Mouse (Mus musculus): ENCODE results near the gene Taar1. TPM values are rescaled to one million over a fixed set of nuclear protein-coding genes. Genes with fewer than 3 reads are reported as not detected.

The Taar1 gene
- total and polyA plus RNA-seq, 2 experiments from 2014 or later, result not detected

- no peaks in the 10 kb centered on the region for H3K4me1 ChIP-seq (ENCODE audit: insufficient read depth, low read length)
- H3K4me3 ChIP-seq (ENCODE audit: low read length), result no peak within 1 kb of the TSS
- ATAC-seq, result no peak
- no peaks in the 10 kb centered on the region for H3K9me3 ChIP-seq (ENCODE audit: low read length)
- H3K36me3 ChIP-seq (ENCODE audit: insufficient read depth, low read length), result no peaks in the 10 kb centered on the region
- no peak within 1 kb of the TSS for H3K4me2 ChIP-seq (ENCODE audit: low read depth, low read length)
- 90% methylated on average over 11 of the region's 11 CpGs for WGBS
- H3K27ac ChIP-seq, result no peak within 1 kb of the TSS
- DNase-seq (ENCODE audit: low spot score), result no peak
- no peaks in the 10 kb centered on the region for H3K27me3 ChIP-seq (ENCODE audit: insufficient read depth, low read length)
- no peak for TF ChIP-seq CTCF (IDR thresholded peaks at IDR 0.05; ENCODE audit: low read depth)
- no peak within 1 kb of the TSS for H3K9ac ChIP-seq (replicated peaks; ENCODE audit: low read length)
Measured at GRCm38 (mm10) chr10:23970656-23971165, 50.6 kb downstream of the Taar1 start, which contains the start of gene Taar5. TSS of gene Taar5 (plus strand) at chr10:23970706.

Other genes with a start within 250 kb of the Taar1 start
- 2,422 and 2,499 TPM in 2 replicates for gene Rps12, start 133.1 kb upstream of the Taar1 start, total RNA-seq (2014; rRNA removed)
- gene Rps12, start 133.1 kb upstream of the Taar1 start, polyA plus RNA-seq (2015; fragmentation: Nextera tagmentation; extraction: Ambion mirVana), result 130 and 135 TPM in 2 replicates
- 15.3 and 21.7 TPM in 2 replicates for gene Slc18b1, start 123.4 kb upstream of the Taar1 start, total RNA-seq (2014; rRNA removed)
- gene Slc18b1, start 123.4 kb upstream of the Taar1 start, polyA plus RNA-seq (2015; fragmentation: Nextera tagmentation; extraction: Ambion mirVana), result 13.5 and 17.4 TPM in 2 replicates
- 0.11 and 0.16 TPM in 2 replicates for gene Vnn3, start 68.9 kb upstream of the Taar1 start, total RNA-seq (2014; rRNA removed)
- gene Vnn3, start 68.9 kb upstream of the Taar1 start, polyA plus RNA-seq (2015; fragmentation: Nextera tagmentation; extraction: Ambion mirVana), result 0.10 TPM in 1 of 2 replicates, not detected in the other
- gene Vnn1, start 25.7 kb upstream of the Taar1 start, total RNA-seq (2014; rRNA removed), result 0.89 TPM in 1 of 2 replicates, not detected in the other
- 0.73 and 1.1 TPM in 2 replicates for gene Vnn1, start 25.7 kb upstream of the Taar1 start, polyA plus RNA-seq (2015; fragmentation: Nextera tagmentation; extraction: Ambion mirVana)
- gene Taar2, start 18.2 kb downstream of the Taar1 start, total RNA-seq (2014; rRNA removed), result not detected in 2 replicates
- 0.33 TPM in 1 of 2 replicates, not detected in the other for gene Taar2, start 18.2 kb downstream of the Taar1 start, polyA plus RNA-seq (2015; fragmentation: Nextera tagmentation; extraction: Ambion mirVana)
- 0.21 TPM in 1 of 2 replicates, not detected in the other for gene Taar3, start 29.2 kb downstream of the Taar1 start, total RNA-seq (2014; rRNA removed)
- gene Taar3, start 29.2 kb downstream of the Taar1 start, polyA plus RNA-seq (2015; fragmentation: Nextera tagmentation; extraction: Ambion mirVana), result not detected in 2 replicates
- gene Taar4, start 40.1 kb downstream of the Taar1 start, total RNA-seq (2014; rRNA removed), result not detected in 2 replicates
- not detected in 2 replicates for gene Taar4, start 40.1 kb downstream of the Taar1 start, polyA plus RNA-seq (2015; fragmentation: Nextera tagmentation; extraction: Ambion mirVana)
- not detected in 2 replicates for gene Taar5, start 50.4 kb downstream of the Taar1 start, total RNA-seq (2014; rRNA removed)
- not detected in 2 replicates for gene Taar5, start 50.4 kb downstream of the Taar1 start, polyA plus RNA-seq (2015; fragmentation: Nextera tagmentation; extraction: Ambion mirVana)
- gene Taar6, start 65.3 kb downstream of the Taar1 start, total RNA-seq (2014; rRNA removed), result not detected in 2 replicates
- gene Taar6, start 65.3 kb downstream of the Taar1 start, polyA plus RNA-seq (2015; fragmentation: Nextera tagmentation; extraction: Ambion mirVana), result not detected in 2 replicates
- gene Taar7a, start 73.1 kb downstream of the Taar1 start, total RNA-seq (2014; rRNA removed), result not detected in 2 replicates
- gene Taar7a, start 73.1 kb downstream of the Taar1 start, polyA plus RNA-seq (2015; fragmentation: Nextera tagmentation; extraction: Ambion mirVana), result not detected in 2 replicates
- gene Taar7b, start 79.6 kb downstream of the Taar1 start, total RNA-seq (2014; rRNA removed), result not detected in 2 replicates
- not detected in 2 replicates for gene Taar7b, start 79.6 kb downstream of the Taar1 start, polyA plus RNA-seq (2015; fragmentation: Nextera tagmentation; extraction: Ambion mirVana)
- not detected in 2 replicates for gene Taar7d, start 106.9 kb downstream of the Taar1 start, total RNA-seq (2014; rRNA removed)
- gene Taar7d, start 106.9 kb downstream of the Taar1 start, polyA plus RNA-seq (2015; fragmentation: Nextera tagmentation; extraction: Ambion mirVana), result not detected in 2 replicates
- not detected in 2 replicates for gene Taar7e, start 117.3 kb downstream of the Taar1 start, total RNA-seq (2014; rRNA removed)
- not detected in 2 replicates for gene Taar7e, start 117.3 kb downstream of the Taar1 start, polyA plus RNA-seq (2015; fragmentation: Nextera tagmentation; extraction: Ambion mirVana)
- not detected in 2 replicates for gene Taar7f, start 129.2 kb downstream of the Taar1 start, total RNA-seq (2014; rRNA removed)
- gene Taar7f, start 129.2 kb downstream of the Taar1 start, polyA plus RNA-seq (2015; fragmentation: Nextera tagmentation; extraction: Ambion mirVana), result not detected in 2 replicates
- not detected in 2 replicates for gene Taar8a, start 156.1 kb downstream of the Taar1 start, total RNA-seq (2014; rRNA removed)
- gene Taar8a, start 156.1 kb downstream of the Taar1 start, polyA plus RNA-seq (2015; fragmentation: Nextera tagmentation; extraction: Ambion mirVana), result not detected in 2 replicates
- gene Taar8b, start 171.9 kb downstream of the Taar1 start, total RNA-seq (2014; rRNA removed), result not detected in 2 replicates
- not detected in 2 replicates for gene Taar8b, start 171.9 kb downstream of the Taar1 start, polyA plus RNA-seq (2015; fragmentation: Nextera tagmentation; extraction: Ambion mirVana)
- gene Taar8c, start 181.6 kb downstream of the Taar1 start, total RNA-seq (2014; rRNA removed), result not detected in 2 replicates
- gene Taar8c, start 181.6 kb downstream of the Taar1 start, polyA plus RNA-seq (2015; fragmentation: Nextera tagmentation; extraction: Ambion mirVana), result not detected in 2 replicates
- gene Taar9, start 189.2 kb downstream of the Taar1 start, total RNA-seq (2014; rRNA removed), result not detected in 2 replicates
- not detected in 2 replicates for gene Taar9, start 189.2 kb downstream of the Taar1 start, polyA plus RNA-seq (2015; fragmentation: Nextera tagmentation; extraction: Ambion mirVana)
- 109 and 111 TPM in 2 replicates for gene Stx7, start 228.9 kb downstream of the Taar1 start, total RNA-seq (2014; rRNA removed)
- gene Stx7, start 228.9 kb downstream of the Taar1 start, polyA plus RNA-seq (2015; fragmentation: Nextera tagmentation; extraction: Ambion mirVana), result 289 and 299 TPM in 2 replicates